Mouse (Mus musculus): ENCODE measurements around the gene Armc3. TPM values are rescaled to one million over a fixed set of nuclear protein-coding genes. Genes with fewer than 3 reads are reported as not detected.

Gene Armc3
- polyA plus RNA-seq, 1 experiment from 2014 or later = 0.26 TPM

GRCm38 (mm10) chr2:19326376-19326775 lies 127.3 kb downstream of the Armc3 start:
- no peak for ATAC-seq (ENCODE audit: insufficient read depth)
- H3K9ac ChIP-seq = no peak overlapping the region
- H3K9me3 ChIP-seq (ENCODE audit: low read depth, low read length) = no peaks in the 10 kb centered on the region
- H3K36me3 ChIP-seq (ENCODE audit: insufficient read depth) = no peaks in the 10 kb centered on the region
- H3K27me3 ChIP-seq (ENCODE audit: insufficient read depth, low read length) = no peaks in the 10 kb centered on the region
- no peak overlapping the region for H3K4me3 ChIP-seq (ENCODE audit: low read depth, low read length)
- DNase-seq = no peak
- TF ChIP-seq CTCF (IDR thresholded peaks at IDR 0.05; ENCODE audit: low read depth) = no peak
- 77% methylated on average over 1 of the region's 1 CpGs for WGBS
- H3K4me2 ChIP-seq = no peak overlapping the region
- H3K4me1 ChIP-seq (ENCODE audit: insufficient read depth) = no peaks in the 10 kb centered on the region
- H3K27ac ChIP-seq (ENCODE audit: low read depth) = no peak overlapping the region

DNA sequence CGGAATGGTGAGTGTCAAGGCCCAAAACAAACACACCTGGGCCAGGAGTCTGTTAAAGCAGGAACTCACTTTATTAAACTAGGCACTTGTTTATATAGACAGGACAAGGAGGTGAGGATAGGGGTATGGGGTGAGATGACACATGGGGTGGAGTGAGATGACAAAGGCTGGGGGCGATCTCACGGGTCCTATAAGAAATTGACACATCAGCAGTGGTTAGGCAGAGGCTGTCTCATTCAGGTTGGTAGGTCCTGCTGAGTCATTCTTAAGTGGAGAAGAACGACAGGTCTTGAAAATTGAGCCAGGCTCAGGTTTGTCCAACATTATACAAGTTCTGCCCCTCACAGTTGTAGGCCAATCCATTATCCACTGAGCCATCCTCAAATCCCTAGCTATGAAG lies 128.7 kb downstream of the Armc3 start:
- ATAC-seq (ENCODE audit: insufficient read depth) (no peak), DNase-seq (no peak)
- H3K9me3 ChIP-seq (ENCODE audit: low read depth, low read length) = no peaks in the 10 kb centered on the region
- 45% methylated on average over 4 of the region's 4 CpGs for WGBS
- H3K27me3 ChIP-seq (ENCODE audit: insufficient read depth, low read length) = no peaks in the 10 kb centered on the region
- no peak overlapping the region for H3K4me2 ChIP-seq
- H3K27ac ChIP-seq (ENCODE audit: low read depth) = no peak overlapping the region
- TF ChIP-seq CTCF (IDR thresholded peaks at IDR 0.05; ENCODE audit: low read depth) = no peak
- no peak overlapping the region for H3K4me3 ChIP-seq (ENCODE audit: low read depth, low read length)
- no peak overlapping the region for H3K9ac ChIP-seq
- no peaks in the 10 kb centered on the region for H3K4me1 ChIP-seq (ENCODE audit: insufficient read depth)
- no peaks in the 10 kb centered on the region for H3K36me3 ChIP-seq (ENCODE audit: insufficient read depth)

GRCm38 (mm10) chr2:19343901-19344635 lies 145.0 kb downstream of the Armc3 start:
- 0 out of 2 replicates have a peak overlapping the region, but pooled peaks have one; percentile 3 for H3K9ac ChIP-seq
- H3K4me1 ChIP-seq (ENCODE audit: insufficient read depth) = 0 out of 2 replicates have a peak, but pooled peaks cover 3% of the 10 kb centered on the region
- ATAC-seq (ENCODE audit: insufficient read depth) = peak; percentile 63
- no peak overlapping the region for H3K4me3 ChIP-seq (ENCODE audit: low read depth, low read length)
- H3K36me3 ChIP-seq (ENCODE audit: insufficient read depth) = no peaks in the 10 kb centered on the region
- TF ChIP-seq CTCF (IDR thresholded peaks at IDR 0.05; ENCODE audit: low read depth) = no peak
- H3K9me3 ChIP-seq (ENCODE audit: low read depth, low read length) = no peaks in the 10 kb centered on the region
- peak overlapping the region; percentile 54 for H3K4me2 ChIP-seq
- 29% methylated on average over 10 of the region's 10 CpGs for WGBS
- no peak overlapping the region for H3K27ac ChIP-seq (ENCODE audit: low read depth)
- H3K27me3 ChIP-seq (ENCODE audit: insufficient read depth, low read length) = no peaks in the 10 kb centered on the region
- DNase-seq = peak; percentile 46

GRCm38 (mm10) chr2:19344636-19345413 lies 145.7 kb downstream of the Armc3 start:
- peak; percentile 88 for TF ChIP-seq CTCF (IDR thresholded peaks at IDR 0.05; ENCODE audit: low read depth)
- 29% methylated on average over 20 of the region's 20 CpGs for WGBS
- DNase-seq (peak; percentile 97), ATAC-seq (ENCODE audit: insufficient read depth) (peak; percentile 74)
- H3K4me1 ChIP-seq (ENCODE audit: insufficient read depth) = 0 out of 2 replicates have a peak, but pooled peaks cover 2% of the 10 kb centered on the region
- no peaks in the 10 kb centered on the region for H3K9me3 ChIP-seq (ENCODE audit: low read depth, low read length)
- no peak overlapping the region for H3K27ac ChIP-seq (ENCODE audit: low read depth)
- H3K36me3 ChIP-seq (ENCODE audit: insufficient read depth) = no peaks in the 10 kb centered on the region
- H3K27me3 ChIP-seq (ENCODE audit: insufficient read depth, low read length) = no peaks in the 10 kb centered on the region
- 0 out of 2 replicates have a peak overlapping the region, but pooled peaks have one; percentile 3 for H3K9ac ChIP-seq
- H3K4me2 ChIP-seq = peak overlapping the region; percentile 54
- no peak overlapping the region for H3K4me3 ChIP-seq (ENCODE audit: low read depth, low read length)

GRCm38 (mm10) chr2:19345414-19345964 lies 146.4 kb downstream of the Armc3 start:
- H3K4me1 ChIP-seq (ENCODE audit: insufficient read depth) = no peaks in the 10 kb centered on the region
- WGBS = 69% methylated on average over 5 of the region's 5 CpGs
- ATAC-seq (ENCODE audit: insufficient read depth) (no peak), DNase-seq (no peak)
- no peak for TF ChIP-seq CTCF (IDR thresholded peaks at IDR 0.05; ENCODE audit: low read depth)
- no peak overlapping the region for H3K4me2 ChIP-seq
- no peaks in the 10 kb centered on the region for H3K27me3 ChIP-seq (ENCODE audit: insufficient read depth, low read length)
- H3K9ac ChIP-seq = no peak overlapping the region
- no peak overlapping the region for H3K4me3 ChIP-seq (ENCODE audit: low read depth, low read length)
- no peaks in the 10 kb centered on the region for H3K36me3 ChIP-seq (ENCODE audit: insufficient read depth)
- no peak overlapping the region for H3K27ac ChIP-seq (ENCODE audit: low read depth)
- H3K9me3 ChIP-seq (ENCODE audit: low read depth, low read length) = no peaks in the 10 kb centered on the region

DNA sequence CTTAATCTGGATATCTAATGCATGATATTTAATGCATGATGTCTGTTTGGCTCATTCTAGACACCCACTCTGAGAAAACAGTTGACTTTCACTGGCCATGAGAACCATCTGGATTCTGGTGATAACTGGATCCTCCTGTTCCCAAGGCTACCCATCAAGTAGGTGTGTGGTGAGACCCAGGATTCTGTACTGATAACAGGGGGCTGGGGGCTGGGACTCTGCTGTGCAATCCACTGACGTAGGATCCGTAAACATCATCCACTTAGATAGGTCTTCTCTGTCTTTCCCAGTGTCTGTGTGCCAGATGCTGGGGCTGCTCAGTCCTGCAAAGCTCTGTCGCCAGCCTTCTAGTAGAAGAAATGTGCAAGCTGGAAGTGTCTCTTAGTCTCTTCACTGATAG lies 149.4 kb downstream of the Armc3 start:
- WGBS = 51% methylated on average over 3 of the region's 3 CpGs
- Histone ChIP-seq H3K27me3 (ENCODE audit: insufficient read depth, low read length) (no peaks in the 10 kb centered on the region), H3K27ac (ENCODE audit: low read depth) (no peak overlapping the region), H3K9me3 (ENCODE audit: low read depth, low read length) (no peaks in the 10 kb centered on the region), H3K36me3 (ENCODE audit: insufficient read depth) (no peaks in the 10 kb centered on the region), H3K9ac (no peak overlapping the region), H3K4me1 (ENCODE audit: insufficient read depth) (no peaks in the 10 kb centered on the region), H3K4me3 (ENCODE audit: low read depth, low read length) (no peak overlapping the region), H3K4me2 (no peak overlapping the region)
- DNase-seq (no peak), ATAC-seq (ENCODE audit: insufficient read depth) (no peak)
- no peak for TF ChIP-seq CTCF (IDR thresholded peaks at IDR 0.05; ENCODE audit: low read depth)

DNA sequence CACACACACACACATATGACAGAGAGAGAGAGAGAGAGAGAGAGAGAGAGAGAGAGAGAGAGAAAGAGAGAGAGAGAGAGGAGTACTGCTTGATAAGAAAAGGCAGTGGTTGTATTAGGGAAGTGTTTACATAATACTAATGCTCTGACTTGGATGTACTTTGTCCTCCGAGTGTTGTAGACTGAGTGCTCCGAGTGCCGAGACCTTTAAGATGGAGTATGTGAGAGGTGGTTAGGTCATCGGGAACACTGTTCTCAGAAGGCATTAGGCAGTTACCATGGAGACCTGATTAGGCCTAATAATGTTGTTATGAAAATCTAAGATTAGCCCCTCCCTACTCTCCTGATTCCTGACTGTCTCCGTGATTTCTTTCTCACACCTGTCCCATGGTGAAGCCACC lies 151.1 kb downstream of the Armc3 start:
- Histone ChIP-seq H3K4me2 (no peak overlapping the region), H3K4me3 (ENCODE audit: low read depth, low read length) (no peak overlapping the region), H3K9me3 (ENCODE audit: low read depth, low read length) (no peaks in the 10 kb centered on the region), H3K4me1 (ENCODE audit: insufficient read depth) (no peaks in the 10 kb centered on the region), H3K9ac (no peak overlapping the region), H3K27ac (ENCODE audit: low read depth) (no peak overlapping the region), H3K27me3 (ENCODE audit: insufficient read depth, low read length) (no peaks in the 10 kb centered on the region), H3K36me3 (ENCODE audit: insufficient read depth) (no peaks in the 10 kb centered on the region)
- ATAC-seq (ENCODE audit: insufficient read depth) (no peak), DNase-seq (peak; percentile 7)
- 21% methylated on average over 5 of the region's 5 CpGs for WGBS
- no peak for TF ChIP-seq CTCF (IDR thresholded peaks at IDR 0.05; ENCODE audit: low read depth)
